Mouse (Mus musculus) CH12F3 (cell line): ENCODE measurements around the gene Ccn1.

Experiments used
- in situ Hi-C: fragments of 300-500 bp; cut with MboI; formaldehyde crosslinking; loops from 2 replicates; pipeline ENCODE4 v1.14.3; 2020; ENCODE audit warnings: low sequenced_read_pairs

Gene Ccn1

GRCm38 (mm10) chr3:145621209-145621608, 28.6 kb downstream of the Ccn1 start:
- in situ Hi-C loops, result loop anchor here (25.0 kb wide), 1 partner anchor 291 kb away; the partner anchor contains the start of gene Bcl10

GRCm38 (mm10) chr3:145619621-145620365, 30.0 kb downstream of the Ccn1 start:
- in situ Hi-C loops, result loop anchor here (25.0 kb wide), 1 partner anchor 293 kb away; the partner anchor contains the start of gene Bcl10

- in situ Hi-C loops, result loop anchor here (25.0 kb wide), 1 partner anchor 294 kb away; the partner anchor contains the start of gene Bcl10
Observed at GRCm38 (mm10) chr3:145618299-145618698, 31.5 kb downstream of the Ccn1 start.

- in situ Hi-C loops, result loop anchor here (25.0 kb wide), 1 partner anchor 298 kb away; the partner anchor contains the start of gene Bcl10
Observed at GRCm38 (mm10) chr3:145614362-145615115, 35.2 kb downstream of the Ccn1 start.

- in situ Hi-C loops, result loop anchor here (25.0 kb wide), 1 partner anchor 299 kb away; the partner anchor contains the start of gene Bcl10
Observed at GRCm38 (mm10) chr3:145613234-145613633, 36.5 kb downstream of the Ccn1 start.

- in situ Hi-C loops, result loop anchor here (25.0 kb wide), 1 partner anchor 300 kb away; the partner anchor contains the start of gene Bcl10
Observed at GRCm38 (mm10) chr3:145612662-145613061, 37.1 kb downstream of the Ccn1 start.

- in situ Hi-C loops, result loop anchor here (25.0 kb wide), 1 partner anchor 304 kb away; the partner anchor contains the start of gene Bcl10
Observed at GRCm38 (mm10) chr3:145608320-145608719, 41.5 kb downstream of the Ccn1 start.

GRCm38 (mm10) chr3:145605437-145606123, 44.2 kb downstream of the Ccn1 start:
- in situ Hi-C loops, result loop anchor here (25.0 kb wide), 1 partner anchor 307 kb away; the partner anchor contains the start of gene Bcl10

GRCm38 (mm10) chr3:145602410-145603206, 47.2 kb downstream of the Ccn1 start:
- in situ Hi-C loops, result loop anchor here (25.0 kb wide), 1 partner anchor 310 kb away; the partner anchor contains the start of gene Bcl10

- in situ Hi-C loops, result loop anchor here (25.0 kb wide), 1 partner anchor 311 kb away; the partner anchor contains the start of gene Bcl10
Observed at GRCm38 (mm10) chr3:145601345-145601744, 48.4 kb downstream of the Ccn1 start.

- in situ Hi-C loops, result loop anchor here (25.0 kb wide), 1 partner anchor 312 kb away; the partner anchor contains the start of gene Bcl10
Observed at GRCm38 (mm10) chr3:145600801-145601200, 49.0 kb downstream of the Ccn1 start.

- in situ Hi-C loops, result no loop called here
Observed at GRCm38 (mm10) chr3:145599059-145599458, 50.7 kb downstream of the Ccn1 start.
